Mouse (Mus musculus): Measurements from ENCODE around the gene Ccdc85a. TPM values are rescaled to one million over a fixed set of nuclear protein-coding genes. Genes with fewer than 3 reads are reported as not detected.
"Not testable (repeated sequence)": the region's sequence is repeated elsewhere in the genome, so short reads cannot be mapped to it uniquely, and the experiment has no call there.

Gene Ccdc85a
- polyA plus RNA-seq, 2 experiments = 1.8 to 2.6 TPM

DNA sequence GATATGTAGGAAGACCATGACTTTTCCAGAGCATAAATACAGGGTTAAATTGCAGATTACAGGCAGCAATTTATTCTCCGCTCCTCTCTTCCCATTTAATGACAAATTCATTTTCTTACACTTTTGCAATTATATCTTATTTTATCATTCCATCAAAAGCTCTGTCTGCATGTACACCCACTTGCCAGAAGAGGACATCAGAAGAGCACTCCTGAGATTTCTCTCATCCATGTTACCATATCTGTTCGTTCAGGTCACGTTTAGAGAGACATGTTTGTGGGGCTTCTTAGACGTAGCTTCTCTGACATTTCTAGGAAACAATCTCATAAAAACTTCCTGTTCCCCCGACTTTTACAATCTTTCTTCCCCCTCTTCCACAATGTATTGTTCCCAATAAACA is 242.2 kb downstream of the Ccdc85a start:
- Histone ChIP-seq H3K9ac (ENCODE audit: low read depth, low read length, severe bottlenecking) (no peak overlapping the region), H3K27me3 (ENCODE audit: control insufficient read depth, insufficient read depth, low read length) (no peaks in the 10 kb centered on the region), H3K27ac (replicated peaks; ENCODE audit: low read depth, low read length) (no peak overlapping the region), H3K36me3 (ENCODE audit: control insufficient read depth, insufficient read depth, low read length) (no peaks in the 10 kb centered on the region), H3K4me3 (replicated peaks; ENCODE audit: low read length) (no peak overlapping the region), H3K4me2 (replicated peaks; ENCODE audit: low read depth, low read length, severe bottlenecking) (no peak overlapping the region), H3K4me1 (ENCODE audit: control insufficient read depth, insufficient read depth, low read length) (no peaks in the 10 kb centered on the region), H3K9me3 (ENCODE audit: control insufficient read depth, low read length) (no peaks in the 10 kb centered on the region)
- ATAC-seq (ENCODE audit: low FRiP score, low read depth) = no peak
- no peak for TF ChIP-seq POLR2A (IDR thresholded peaks at IDR 0.05; ENCODE audit: borderline replicate concordance, extremely low read depth, insufficient read depth, insufficient read length)
- WGBS = 71% methylated on average over 5 of the region's 5 CpGs
- DNase-seq (ENCODE audit: low spot score) = no peak

DNA sequence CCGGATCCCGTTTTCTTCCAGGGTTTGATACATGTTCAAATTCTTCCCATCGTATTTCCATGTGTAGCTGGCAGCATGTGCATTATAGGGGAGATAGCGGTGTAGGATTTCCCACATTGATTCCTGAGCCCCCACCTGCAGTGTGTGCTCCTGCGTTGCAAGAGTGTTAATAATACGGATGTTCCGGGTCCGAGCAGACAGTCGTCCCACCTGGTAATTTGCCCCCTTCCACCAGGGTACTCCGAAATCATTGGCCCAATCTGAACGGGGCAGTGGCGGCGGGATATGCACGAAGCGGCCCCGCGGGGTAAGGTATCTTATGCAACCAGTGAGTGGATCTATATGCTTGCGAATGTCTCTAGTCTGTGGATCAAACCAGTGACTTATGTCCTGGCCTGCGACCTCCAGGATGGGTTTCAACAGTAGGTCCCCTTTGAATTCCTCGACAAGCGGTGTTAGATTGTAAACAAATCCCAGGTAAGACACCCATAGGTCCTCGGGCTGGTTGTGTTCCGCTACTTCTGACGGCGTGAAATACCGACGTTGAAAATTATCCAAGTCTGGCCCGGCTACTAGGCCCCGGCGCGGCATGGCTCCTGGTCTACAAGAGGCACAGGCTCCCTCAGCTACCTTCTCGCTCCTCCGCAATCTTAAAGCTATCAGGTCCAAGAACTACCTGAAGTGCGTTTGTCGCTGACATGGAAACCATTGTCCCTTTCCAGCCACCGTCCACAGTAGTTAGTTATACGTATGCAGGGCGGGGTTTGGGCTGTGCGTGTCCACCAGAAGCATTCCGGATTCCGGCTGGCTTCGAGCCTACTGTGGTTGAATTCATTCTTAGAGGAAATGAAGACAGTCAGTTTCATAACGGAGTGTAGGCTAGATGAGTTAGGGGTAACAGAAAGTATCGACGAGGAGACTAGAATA is 244.6 kb downstream of the Ccdc85a start, which contains the start of gene Gm6685:
Gene Gm6685 (minus strand): TSS at position 644 of the 927 bp plus-strand sequence.
- not testable (repeated sequence) for H3K4me1 ChIP-seq (ENCODE audit: control insufficient read depth, insufficient read depth, low read length); H3K27ac ChIP-seq (replicated peaks; ENCODE audit: low read depth, low read length); ATAC-seq (ENCODE audit: low FRiP score, low read depth); H3K9ac ChIP-seq (ENCODE audit: low read depth, low read length, severe bottlenecking); DNase-seq (ENCODE audit: low spot score); H3K36me3 ChIP-seq (ENCODE audit: control insufficient read depth, insufficient read depth, low read length); H3K4me3 ChIP-seq (replicated peaks; ENCODE audit: low read length); H3K9me3 ChIP-seq (ENCODE audit: control insufficient read depth, low read length); H3K27me3 ChIP-seq (ENCODE audit: control insufficient read depth, insufficient read depth, low read length); H3K4me2 ChIP-seq (replicated peaks; ENCODE audit: low read depth, low read length, severe bottlenecking)
- WGBS = 93% methylated on average over 36 of the region's 45 CpGs

Other genes starting within 250 kb of the Ccdc85a start
- not detected in 2 replicates for gene Gm6685, start 244.5 kb downstream of the Ccdc85a start, polyA plus RNA-seq (2012; rRNA removed)
- not detected in 2 replicates for gene Gm6685, start 244.5 kb downstream of the Ccdc85a start, polyA plus RNA-seq (2014; fragmentation: Nextera tagmentation; extraction: Ambion mirVana)

All from limb, embryonic 14.5 days (tissue).